Mouse (Mus musculus) hindbrain, postnatal 0 days (tissue): ENCODE data around the gene Rpap1. TPM values are rescaled to one million over a fixed set of nuclear protein-coding genes. Genes with fewer than 3 reads are reported as not detected.

Experiments
- ATAC-seq: fragments of 200-750 bp; cut with Nextera tagmentation; 2 replicates; pipeline ENCODE4 v1.8.0; 2017; ENCODE audit warnings: mild to moderate bottlenecking, moderate TSS enrichment, moderate library complexity
- DNase-seq: peaks from one replicate; pipeline ENCODE4 v3.0.0-alpha.2; 2015; ENCODE audit warnings: low spot score
- H3K27ac ChIP-seq: fragments of 300-500 bp; sonication (generic); 2 replicates; pipeline ENCODE4 v1.5.1; 2014; ENCODE audit warnings: mild to moderate bottlenecking
- H3K27me3 ChIP-seq: fragments of 300-500 bp; sonication (generic); 2 replicates; pipeline ENCODE4 v1.6.1; 2014; ENCODE audit warnings: low read length, mixed read lengths; ENCODE audit not compliant: insufficient read depth
- H3K36me3 ChIP-seq: fragments of 300-500 bp; sonication (generic); 2 replicates; pipeline ENCODE4 v1.6.1; 2014; ENCODE audit warnings: low read length, mixed read lengths; ENCODE audit not compliant: insufficient read depth
- H3K4me1 ChIP-seq: fragments of 300-500 bp; sonication (generic); 2 replicates; pipeline ENCODE4 v1.6.1; 2014; ENCODE audit warnings: antibody characterized with exemption, low read length, mixed read lengths; ENCODE audit not compliant: insufficient read depth
- H3K4me2 ChIP-seq: fragments of 300-500 bp; sonication (generic); 2 replicates; pipeline ENCODE4 v1.6.1; 2014; ENCODE audit warnings: low read depth, mild to moderate bottlenecking, low read length, moderate library complexity, mixed read lengths
- H3K4me3 ChIP-seq: fragments of 300-500 bp; sonication (generic); 2 replicates; pipeline ENCODE4 v1.5.1; 2014; ENCODE audit warnings: low read length
- H3K9ac ChIP-seq: fragments of 300-500 bp; sonication (generic); replicated peaks from 2 replicates; pipeline ENCODE4 v1.6.1; 2014; ENCODE audit warnings: mild to moderate bottlenecking, low read length, moderate library complexity, mixed read lengths
- H3K9me3 ChIP-seq: fragments of 300-500 bp; sonication (generic); 2 replicates; pipeline ENCODE4 v1.6.1; 2016; ENCODE audit warnings: low read length, mixed read lengths
- CTCF ChIP-seq: IDR thresholded peaks from 2 replicates; pipeline ENCODE4 v1.5.1; 2016; ENCODE audit warnings: antibody characterized with exemption, control low read depth, low read depth
- WGBS: fragments of 180-500 bp; shearing (Covaris S2); extraction: QIAGEN DNeasy Blood & Tissue Kit; methylation state at CpG from one replicate; pipeline ENCODE4 v1.1.7; 2014; 5-methylcytosine and 5-hydroxymethylcytosine counted together
- polyA plus RNA-seq: library from polyadenylated mRNA; unstranded; fragments of >200 nt; fragmentation: Nextera tagmentation; extraction: Ambion mirVana; gene quantifications from 2 replicates; pipeline ENCODE4 v1.2.1, GENCODE M21; 2015
- total RNA-seq: library from RNA; depleted of rRNA; stranded (reverse); fragments of >200 nt; gene quantifications from 2 replicates; pipeline ENCODE4 v1.2.3, GENCODE M21; 2014

Gene Rpap1
- total and polyA plus RNA-seq, 2 experiments from 2014 or later = 11.9 to 19.6 TPM

DNA sequence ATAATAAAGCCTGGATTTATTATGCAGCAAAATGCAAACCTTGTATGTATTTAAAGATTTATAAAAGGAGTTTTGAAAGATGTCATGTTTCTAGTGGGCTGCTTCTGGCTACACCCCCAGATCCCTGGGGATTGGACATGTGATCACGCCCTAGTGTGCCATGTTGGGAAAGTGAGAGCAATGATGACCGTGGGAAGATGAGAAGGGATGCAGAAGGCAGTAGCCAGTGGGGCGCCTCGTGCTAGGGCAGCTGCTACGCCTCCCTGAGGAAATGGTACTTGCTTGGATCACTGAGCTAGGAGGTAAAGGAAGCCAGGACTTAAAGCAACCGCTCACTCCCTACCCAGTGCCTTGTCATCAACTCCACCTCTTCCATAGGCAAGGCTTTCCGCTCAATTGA, 39.8 kb downstream of the Rpap1 start:
- Histone ChIP-seq H3K9ac (no peak overlapping the region), H3K9me3 (no peaks in the 10 kb centered on the region), H3K36me3 (no peaks in the 10 kb centered on the region), H3K27ac (no peak overlapping the region), H3K4me1 (no peaks in the 10 kb centered on the region; the same call in 1 of the 2 replicates), H3K4me2 (no peak overlapping the region), H3K27me3 (peaks cover 14% of the 10 kb centered on the region), H3K4me3 (no peak overlapping the region)
- 80% methylated on average over 7 of the region's 7 CpGs for WGBS
- ATAC-seq (no peak), DNase-seq (no peak)
- TF ChIP-seq CTCF = no peak

DNA sequence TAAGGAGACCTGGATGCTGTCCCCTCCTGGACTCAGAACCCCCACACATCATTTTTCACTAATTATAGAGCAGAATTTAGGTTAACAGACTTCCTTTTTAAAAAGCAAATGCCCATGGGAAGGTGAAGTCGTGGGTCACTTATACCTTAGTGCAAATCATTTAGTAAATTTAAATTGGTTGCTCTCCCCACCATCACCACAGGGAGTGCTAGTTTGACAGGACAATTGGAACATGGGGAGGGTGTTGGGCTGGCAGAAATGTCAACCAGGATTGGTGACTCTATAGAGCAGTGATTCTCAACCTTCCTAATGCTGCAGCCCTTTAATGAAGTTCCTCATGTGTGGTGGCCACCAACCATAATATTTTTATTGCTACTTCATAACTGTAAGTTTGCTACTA, 42.1 kb downstream of the Rpap1 start:
- ATAC-seq = no peak
- Histone ChIP-seq H3K4me3 (no peak overlapping the region), H3K27me3 (peaks cover 14% of the 10 kb centered on the region), H3K36me3 (no peaks in the 10 kb centered on the region), H3K4me1 (no peaks in the 10 kb centered on the region; the same call in 1 of the 2 replicates), H3K27ac (no peak overlapping the region), H3K4me2 (no peak overlapping the region), H3K9me3 (no peaks in the 10 kb centered on the region), H3K9ac (no peak overlapping the region)
- TF ChIP-seq CTCF = peak; percentile 60
- DNase-seq = peak; percentile 42
- 12% methylated on average over 1 of the region's 1 CpGs for WGBS

DNA sequence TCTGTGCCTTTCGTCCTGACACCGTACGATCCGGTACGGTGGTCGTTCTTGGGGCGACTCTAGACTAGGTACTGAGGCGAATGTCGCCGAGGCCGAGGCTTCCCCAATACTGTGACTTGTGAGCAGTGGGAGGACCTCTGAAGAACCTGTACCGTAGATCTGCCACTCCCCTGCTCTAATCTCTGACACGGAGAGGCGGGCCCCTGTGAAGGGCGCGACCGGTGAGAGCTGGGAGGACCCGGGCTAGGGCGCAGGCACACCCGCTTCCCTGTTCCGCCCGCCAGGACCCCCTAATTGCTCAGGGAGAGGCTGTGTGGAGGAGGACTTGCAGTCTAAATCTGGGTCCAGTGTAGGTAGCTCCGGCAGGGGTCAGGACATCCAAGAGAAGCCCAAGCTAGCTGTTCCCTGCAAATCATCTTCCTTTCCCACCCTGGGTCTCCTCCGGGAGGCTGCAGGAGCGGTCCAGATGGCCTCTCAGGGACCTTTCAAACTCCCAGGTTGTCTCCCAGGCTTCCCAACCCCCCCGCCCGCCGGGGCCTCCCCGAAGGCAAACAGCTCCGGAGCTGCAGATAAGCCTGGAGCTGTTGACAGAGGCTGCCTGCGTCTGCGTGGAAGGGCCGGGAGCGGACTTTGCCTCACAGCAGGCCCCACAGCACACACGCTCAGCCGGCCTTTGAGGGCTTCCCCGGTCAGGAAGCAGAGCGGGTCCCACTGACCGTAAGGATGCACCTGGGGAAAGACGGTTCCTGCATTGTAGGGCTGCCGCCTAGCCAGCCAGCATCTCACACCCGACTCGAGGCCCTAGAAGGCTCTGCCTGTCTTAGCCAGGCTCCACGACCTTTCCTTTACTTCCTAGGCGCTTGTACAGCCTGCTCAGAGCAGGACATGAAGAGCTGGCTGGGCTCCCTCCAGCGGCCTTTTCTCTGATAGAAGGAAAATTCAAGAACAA, 42.9 kb downstream of the Rpap1 start:
- no peak; the same call in 1 of the 2 replicates for TF ChIP-seq CTCF
- Histone ChIP-seq H3K9me3 (no peaks in the 10 kb centered on the region), H3K4me3 (peak overlapping the region; percentile 50), H3K27ac (peak overlapping the region; percentile 3; the same call in 1 of the 2 replicates), H3K4me2 (peak overlapping the region; percentile 91), H3K9ac (0 out of 2 replicates have a peak overlapping the region, but pooled peaks have one; percentile 17), H3K36me3 (no peaks in the 10 kb centered on the region), H3K27me3 (peaks cover 14% of the 10 kb centered on the region), H3K4me1 (no peaks in the 10 kb centered on the region; the same call in 1 of the 2 replicates)
- DNase-seq (peak; percentile 44), ATAC-seq (0 out of 2 replicates have a peak, but pooled peaks have one; percentile 25)
- WGBS = 5% methylated on average over 44 of the region's 46 CpGs

DNA sequence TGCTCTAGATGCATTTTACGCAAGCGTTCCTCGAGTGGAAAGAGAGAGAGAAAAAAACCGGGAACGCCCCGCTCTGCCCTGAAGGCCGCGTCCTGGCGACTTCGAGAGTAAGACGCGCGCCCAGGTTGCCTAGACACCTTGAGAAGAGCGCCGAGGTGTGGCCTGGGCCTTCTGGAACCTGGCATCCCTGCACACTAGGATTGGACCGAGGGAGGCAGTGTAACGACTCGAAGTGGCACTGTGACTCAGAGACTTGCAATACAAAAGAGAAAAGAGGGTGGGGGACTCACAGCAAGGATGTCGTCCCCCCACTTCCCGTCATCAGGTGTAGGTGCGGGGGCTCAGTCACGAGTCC, 43.6 kb downstream of the Rpap1 start:
- Histone ChIP-seq H3K27ac (no peak overlapping the region), H3K4me1 (no peaks in the 10 kb centered on the region; the same call in 1 of the 2 replicates), H3K9ac (no peak overlapping the region), H3K9me3 (no peaks in the 10 kb centered on the region), H3K4me2 (peak overlapping the region; percentile 91), H3K36me3 (no peaks in the 10 kb centered on the region), H3K4me3 (peak overlapping the region; percentile 50), H3K27me3 (peaks cover 14% of the 10 kb centered on the region)
- ATAC-seq (no peak; the same call in 1 of the 2 replicates), DNase-seq (no peak)
- WGBS = 6% methylated on average over 22 of the region's 22 CpGs
- TF ChIP-seq CTCF = no peak

DNA sequence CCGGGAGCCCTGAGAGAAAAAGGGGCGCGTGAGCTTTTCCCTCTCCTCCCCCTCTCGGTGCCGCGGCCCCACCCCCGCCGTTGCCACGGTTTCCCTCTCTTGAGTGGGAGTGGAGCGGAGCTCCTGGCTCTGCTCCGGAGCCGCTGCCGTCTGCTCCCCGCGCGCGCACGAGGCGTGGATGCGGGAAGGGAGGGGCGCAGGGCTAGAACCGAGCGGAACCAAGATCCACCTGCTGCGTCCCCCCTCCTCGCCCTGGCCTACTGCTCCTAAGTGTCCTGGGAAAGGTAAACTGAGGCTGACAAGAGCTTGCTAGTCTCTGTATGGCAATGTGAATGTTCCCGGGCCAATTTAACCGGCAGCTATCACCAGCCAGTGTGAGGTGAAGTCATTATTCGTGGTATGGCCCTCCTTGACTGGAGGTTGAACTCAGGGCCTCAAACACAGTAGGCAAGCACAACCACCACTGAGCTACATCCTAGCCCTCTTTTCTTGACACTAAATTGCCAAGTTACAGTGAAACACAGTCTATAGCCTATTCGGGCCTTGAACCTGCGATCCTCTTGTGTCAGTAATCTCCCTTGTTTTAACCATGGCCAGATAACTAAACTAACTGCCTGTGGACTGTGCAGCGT, 44.0 kb downstream of the Rpap1 start:
- no peak for ATAC-seq
- DNase-seq = no peak
- H3K9ac ChIP-seq = peak overlapping the region; percentile 48; the same call in 1 of the 2 replicates
- TF ChIP-seq CTCF = no peak
- no peak overlapping the region for H3K27ac ChIP-seq
- H3K36me3 ChIP-seq = no peaks in the 10 kb centered on the region
- peak overlapping the region; percentile 91 for H3K4me2 ChIP-seq
- H3K4me3 ChIP-seq = peak overlapping the region; percentile 50
- H3K9me3 ChIP-seq = no peaks in the 10 kb centered on the region
- peaks cover 14% of the 10 kb centered on the region for H3K27me3 ChIP-seq
- no peaks in the 10 kb centered on the region; the same call in 1 of the 2 replicates for H3K4me1 ChIP-seq
- WGBS = 7% methylated on average over 30 of the region's 31 CpGs

DNA sequence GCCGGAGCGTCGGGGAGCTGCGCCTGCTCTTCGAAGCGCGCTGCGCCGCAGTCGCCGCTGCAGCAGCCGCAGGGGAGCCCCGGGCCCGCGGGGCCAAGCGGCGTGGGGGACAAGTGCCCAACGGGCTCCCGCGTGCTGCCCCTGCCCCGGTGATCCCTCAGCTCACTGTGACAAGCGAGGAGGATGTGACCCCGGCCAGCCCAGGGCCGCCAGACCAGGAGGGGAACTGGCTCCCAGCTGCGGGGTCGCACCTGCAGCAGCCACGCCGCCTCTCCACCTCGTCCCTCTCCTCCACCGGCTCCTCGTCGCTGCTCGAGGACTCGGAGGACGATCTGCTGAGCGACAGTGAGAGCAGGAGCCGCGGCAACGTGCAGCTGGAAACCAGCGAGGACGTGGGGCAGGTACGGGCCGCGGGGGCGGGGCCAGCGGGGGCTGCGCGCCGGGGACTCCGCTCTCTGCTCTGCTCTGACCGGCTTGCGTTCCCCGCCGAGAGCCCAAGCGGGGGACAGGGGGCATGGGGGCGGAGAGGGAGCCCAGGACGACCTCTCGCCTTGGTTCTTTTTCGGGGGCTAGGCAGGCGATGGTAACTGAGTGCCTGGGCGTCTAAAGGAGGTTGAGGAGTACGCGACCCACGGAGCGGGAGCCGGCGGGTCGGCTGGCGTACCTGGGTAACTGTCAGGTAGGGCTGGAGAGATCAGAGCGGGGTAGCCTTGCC, 44.7 kb downstream of the Rpap1 start:
- Histone ChIP-seq H3K36me3 (no peaks in the 10 kb centered on the region), H3K9me3 (no peaks in the 10 kb centered on the region), H3K27me3 (peaks cover 14% of the 10 kb centered on the region), H3K9ac (peak overlapping the region; percentile 48), H3K4me3 (peak overlapping the region; percentile 50), H3K4me2 (peak overlapping the region; percentile 91), H3K4me1 (no peaks in the 10 kb centered on the region; the same call in 1 of the 2 replicates), H3K27ac (no peak overlapping the region)
- TF ChIP-seq CTCF = no peak
- DNase-seq = no peak
- 2% methylated on average over 67 of the region's 70 CpGs for WGBS
- ATAC-seq = peak; percentile 32
